Mouse (Mus musculus) forebrain, embryonic 10.5 days (tissue): ENCODE results near the gene Msh5. TPM values are rescaled to one million over a fixed set of nuclear protein-coding genes. Genes with fewer than 3 reads are reported as not detected.

Source experiments
- polyA plus RNA-seq: library from polyadenylated mRNA; unstranded; fragments of >200 nt; fragmentation: Nextera tagmentation; extraction: Ambion mirVana; gene quantifications from 2 replicates; pipeline ENCODE4 v1.2.1, GENCODE M21; 2016

Msh5 gene
- polyA plus RNA-seq, 1 experiment from 2014 or later, result 5.1 TPM

Other genes starting within 250 kb of the Msh5 start
- not detected in 2 replicates for gene Cyp21a1, start 242.2 kb downstream of the Msh5 start, polyA plus RNA-seq
- gene Stk19, start 209.8 kb downstream of the Msh5 start, polyA plus RNA-seq, result 28.6 and 31.6 TPM in 2 replicates
- 80.2 and 83.0 TPM in 2 replicates for gene Dxo, start 209.7 kb downstream of the Msh5 start, polyA plus RNA-seq
- gene Skiv2l, start 196.5 kb downstream of the Msh5 start, polyA plus RNA-seq, result 58.0 and 58.3 TPM in 2 replicates
- 150 and 153 TPM in 2 replicates for gene Nelfe, start 196.4 kb downstream of the Msh5 start, polyA plus RNA-seq
- 1.8 and 2.7 TPM in 2 replicates for gene Cfb, start 184.2 kb downstream of the Msh5 start, polyA plus RNA-seq
- 6.6 and 7.0 TPM in 2 replicates for gene Zbtb12, start 167.3 kb downstream of the Msh5 start, polyA plus RNA-seq
- 0.05 and 0.11 TPM in 2 replicates for gene Gm20547, start 164.7 kb downstream of the Msh5 start, polyA plus RNA-seq
- gene C2, start 148.5 kb downstream of the Msh5 start, polyA plus RNA-seq, result 0.83 and 1.7 TPM in 2 replicates
- 93.3 and 98.8 TPM in 2 replicates for gene Ehmt2, start 148.3 kb downstream of the Msh5 start, polyA plus RNA-seq
- 0.06 and 0.11 TPM in 2 replicates for gene Slc44a4, start 132.3 kb downstream of the Msh5 start, polyA plus RNA-seq
- gene Neu1, start 115.5 kb downstream of the Msh5 start, polyA plus RNA-seq, result 18.2 and 18.8 TPM in 2 replicates
- gene Hspa1b, start 87.5 kb downstream of the Msh5 start, polyA plus RNA-seq, result 0.07 TPM in 1 of 2 replicates, not detected in the other
- not detected in 2 replicates for gene Gm20481, start 76.8 kb downstream of the Msh5 start, polyA plus RNA-seq
- 0.94 and 2.1 TPM in 2 replicates for gene Hspa1a, start 74.6 kb downstream of the Msh5 start, polyA plus RNA-seq
- gene Hspa1l, start 74.0 kb downstream of the Msh5 start, polyA plus RNA-seq, result 1.1 TPM in 2 replicates
- 363 and 375 TPM in 2 replicates for gene Lsm2, start 64.9 kb downstream of the Msh5 start, polyA plus RNA-seq
- 229 and 234 TPM in 2 replicates for gene Vars, start 45.8 kb downstream of the Msh5 start, polyA plus RNA-seq
- gene Vwa7, start 30.2 kb downstream of the Msh5 start, polyA plus RNA-seq, result 0.19 and 0.22 TPM in 2 replicates
- 3.0 and 4.1 TPM in 2 replicates for gene Sapcd1, start 18.7 kb downstream of the Msh5 start, polyA plus RNA-seq
- gene Clic1, start 3.2 kb upstream of the Msh5 start, polyA plus RNA-seq, result 174 and 179 TPM in 2 replicates
- 414 and 441 TPM in 2 replicates for gene Ddah2, start 12.3 kb upstream of the Msh5 start, polyA plus RNA-seq
- gene Ly6g6c, start 18.6 kb upstream of the Msh5 start, polyA plus RNA-seq, result 0.25 TPM in 1 of 2 replicates, not detected in the other
- gene Mpig6b, start 19.4 kb upstream of the Msh5 start, polyA plus RNA-seq, result 0.59 and 0.72 TPM in 2 replicates
- 1.00 TPM in 1 of 2 replicates, not detected in the other for gene Ly6g6e, start 30.2 kb upstream of the Msh5 start, polyA plus RNA-seq
- 1.8 and 2.0 TPM in 2 replicates for gene Ly6g6d, start 31.3 kb upstream of the Msh5 start, polyA plus RNA-seq
- 0.46 and 0.69 TPM in 2 replicates for gene Ly6g6f, start 38.9 kb upstream of the Msh5 start, polyA plus RNA-seq
- 51.8 and 52.7 TPM in 2 replicates for gene Abhd16a, start 42.5 kb upstream of the Msh5 start, polyA plus RNA-seq
- not detected in 2 replicates for gene Ly6g5c, start 61.5 kb upstream of the Msh5 start, polyA plus RNA-seq
- gene Ly6g5b, start 68.7 kb upstream of the Msh5 start, polyA plus RNA-seq, result 1.2 and 1.4 TPM in 2 replicates
- gene Gpank1, start 74.7 kb upstream of the Msh5 start, polyA plus RNA-seq, result 33.9 and 42.2 TPM in 2 replicates
- gene Csnk2b, start 75.3 kb upstream of the Msh5 start, polyA plus RNA-seq, result 290 and 303 TPM in 2 replicates
- gene D17H6S53E, start 79.6 kb upstream of the Msh5 start, polyA plus RNA-seq, result 7.8 and 10.6 TPM in 2 replicates
- 0.74 and 0.97 TPM in 2 replicates for gene Apom, start 85.3 kb upstream of the Msh5 start, polyA plus RNA-seq
- 65.9 and 69.0 TPM in 2 replicates for gene Bag6, start 88.4 kb upstream of the Msh5 start, polyA plus RNA-seq
- gene Prrc2a, start 118.2 kb upstream of the Msh5 start, polyA plus RNA-seq, result 195 and 200 TPM in 2 replicates
- 3.3 and 3.9 TPM in 2 replicates for gene Aif1, start 129.3 kb upstream of the Msh5 start, polyA plus RNA-seq
- 3.3 and 4.7 TPM in 2 replicates for gene Lst1, start 141.7 kb upstream of the Msh5 start, polyA plus RNA-seq
- 0.16 and 0.32 TPM in 2 replicates for gene Ltb, start 147.7 kb upstream of the Msh5 start, polyA plus RNA-seq
- gene Tnf, start 155.3 kb upstream of the Msh5 start, polyA plus RNA-seq, result 0.10 TPM in 1 of 2 replicates, not detected in the other
- not detected in 2 replicates for gene Lta, start 158.6 kb upstream of the Msh5 start, polyA plus RNA-seq
- gene Gm16181, start 174.1 kb upstream of the Msh5 start, polyA plus RNA-seq, result 0.53 TPM in 1 of 2 replicates, not detected in the other
- gene Atp6v1g2, start 186.9 kb upstream of the Msh5 start, polyA plus RNA-seq, result 7.0 and 7.7 TPM in 2 replicates
- gene Nfkbil1, start 189.0 kb upstream of the Msh5 start, polyA plus RNA-seq, result 10.0 and 11.5 TPM in 2 replicates
- 757 and 759 TPM in 2 replicates for gene Ddx39b, start 195.0 kb upstream of the Msh5 start, polyA plus RNA-seq
- gene H2-D1, start 216.0 kb upstream of the Msh5 start, polyA plus RNA-seq, result 57.8 and 58.6 TPM in 2 replicates